Mouse (Mus musculus) kidney, adult 8-10 months (tissue): ENCODE data around the gene Nmral1.
"Not testable (repeated sequence)": the region's sequence is repeated elsewhere in the genome, so short reads cannot be mapped to it uniquely, and the experiment has no call there.

Experiments used
- DNase-seq, 2 experiments: peaks; one replicate each; pipeline ENCODE4 v3.0.0; 2022

Gene Nmral1

GRCm38 (mm10) chr16:4718753-4719518 lies at the start of gene Nmral1:
Gene Nmral1, minus strand, starts transcription at chr16:4719356.
- peak; percentile 68 to 74 for DNase-seq

GRCm38 (mm10) chr16:4768719-4769118 lies 49.6 kb upstream of the Nmral1 start:
- no peak for DNase-seq

- DNase-seq, result no peak
These were observed 48.0 kb upstream of the Nmral1 start for GRCm38 (mm10) chr16:4767012-4767790.

- DNase-seq, result no peak
These were observed 46.7 kb upstream of the Nmral1 start for GRCm38 (mm10) chr16:4765852-4766251.

- peak; percentile 27 to 47 for DNase-seq
These were observed 44.1 kb upstream of the Nmral1 start for GRCm38 (mm10) chr16:4763276-4763675.

GRCm38 (mm10) chr16:4762437-4762836 lies 43.3 kb upstream of the Nmral1 start:
- no peak for DNase-seq

GRCm38 (mm10) chr16:4756660-4757335 lies 37.6 kb upstream of the Nmral1 start:
- DNase-seq, result not testable (repeated sequence)

GRCm38 (mm10) chr16:4754045-4754444 lies 34.9 kb upstream of the Nmral1 start:
- DNase-seq, result no peak

GRCm38 (mm10) chr16:4752155-4752554 lies 33.0 kb upstream of the Nmral1 start:
- DNase-seq, result no peak

- no peak for DNase-seq
These were observed 23.0 kb upstream of the Nmral1 start for GRCm38 (mm10) chr16:4742186-4742585.

- no peak for DNase-seq
These were observed 20.8 kb upstream of the Nmral1 start for GRCm38 (mm10) chr16:4739994-4740393.

GRCm38 (mm10) chr16:4736262-4736661 lies 17.1 kb upstream of the Nmral1 start:
- DNase-seq, result no peak

GRCm38 (mm10) chr16:4730776-4731358 lies 11.7 kb upstream of the Nmral1 start:
- no peak for DNase-seq

GRCm38 (mm10) chr16:4727963-4728362 lies 8.8 kb upstream of the Nmral1 start:
- no peak for DNase-seq

- no peak for DNase-seq
These were observed 8.4 kb upstream of the Nmral1 start for GRCm38 (mm10) chr16:4727526-4727925.

GRCm38 (mm10) chr16:4726528-4727128 lies 7.5 kb upstream of the Nmral1 start:
- peak; percentile 49 to 59 for DNase-seq

- peak; percentile 93 to 95 for DNase-seq
These were observed 6.8 kb upstream of the Nmral1 start, which contains the start of gene Hmox2 for GRCm38 (mm10) chr16:4725780-4726527. Gene Hmox2, plus strand, starts transcription at chr16:4726361.

- peak; percentile 31 to 52 for DNase-seq
These were observed 6.1 kb upstream of the Nmral1 start for GRCm38 (mm10) chr16:4725266-4725665.

- no peak for DNase-seq
These were observed 3.7 kb upstream of the Nmral1 start for GRCm38 (mm10) chr16:4722915-4723209.

- DNase-seq, result no peak
These were observed 3.2 kb upstream of the Nmral1 start for GRCm38 (mm10) chr16:4722128-4722914.

GRCm38 (mm10) chr16:4717866-4718265 lies 1.3 kb downstream of the Nmral1 start:
- no peak for DNase-seq
